17 mouse cellular contexts compared by ENCODE assay signal in the genomic region with DNA sequence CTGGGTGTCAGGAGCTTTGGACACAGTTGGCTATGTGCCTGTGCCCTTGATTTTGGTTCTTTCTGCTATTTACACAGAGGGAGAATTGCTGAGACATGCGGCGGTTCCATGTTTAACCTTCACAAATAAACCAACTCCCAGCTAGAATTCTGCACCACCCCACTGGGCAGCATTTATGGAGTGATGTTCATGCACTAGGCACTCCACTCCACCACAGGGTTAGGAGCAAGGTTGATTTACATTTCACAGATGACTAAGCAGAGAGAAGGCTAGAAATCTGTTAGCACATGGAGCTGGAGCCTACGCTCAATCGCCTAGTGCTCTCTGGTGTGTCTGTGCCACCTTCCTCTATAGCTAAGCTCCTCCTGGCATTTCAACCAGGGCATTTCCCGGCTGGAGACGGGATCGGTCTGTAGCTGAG. TPM values are rescaled to one million over a fixed set of nuclear protein-coding genes. Genes with fewer than 3 reads are reported as not detected.
DNase-seq lines count a peak whose midpoint lies in the region; ATAC-seq lines count a peak whose summit lies in the region.
"Had no signal": no experiment of that assay in that cellular context is flagged by ENCODE, and none has a peak within 500 bp of the region (broad histone marks: within the 10 kb centered on the region; RNA-seq: fewer than 3 reads in every experiment).

No protein-coding gene starts in this region.

- no peaks in the 10 kb centered on the region for H3K9me3 ChIP-seq in kidney, embryonic 15.5 days (replicated peaks)
- H3K9me3 ChIP-seq: embryonic facial prominence, embryonic 15.5 days; heart, embryonic 15.5 days; neural tube, embryonic 12.5 days had no signal

- no peak overlapping the region for H3K4me3 ChIP-seq in kidney, embryonic 15.5 days (replicated peaks)
- H3K4me3 ChIP-seq: embryonic facial prominence, embryonic 15.5 days; heart, embryonic 15.5 days; neural tube, embryonic 12.5 days had no signal

- no peaks in the 10 kb centered on the region for H3K27me3 ChIP-seq in kidney, embryonic 15.5 days
- H3K27me3 ChIP-seq: embryonic facial prominence, embryonic 15.5 days; heart, embryonic 15.5 days; neural tube, embryonic 12.5 days had no signal

- ATAC-seq in kidney, embryonic 15.5 days (replicated peaks; ENCODE audit: low FRiP score), result no peak
- ATAC-seq: activated CD4-positive, CD25-positive, alpha-beta regulatory T cell, adult 4 months; forebrain, postnatal 0 days had no signal

- H3K9ac ChIP-seq in kidney, embryonic 15.5 days, result no peak overlapping the region
- H3K9ac ChIP-seq: embryonic facial prominence, embryonic 15.5 days; forebrain, postnatal 0 days; heart, embryonic 15.5 days; hindbrain, embryonic 14.5 days; neural tube, embryonic 12.5 days had no signal

- H3K36me3 ChIP-seq in kidney, embryonic 15.5 days, result peaks cover 8% of the 10 kb centered on the region; the same call in 1 of the 2 replicates

- DNase-seq in kidney, postnatal 14 days, result peak; percentile 4
- DNase-seq in urinary bladder, adult 18-20 months (ENCODE audit: low spot score in 2 of 2), result peak; percentile 18 to 74
- no peak for DNase-seq in urinary bladder, postnatal 10 days (ENCODE audit: low spot score)
- peak; percentile 35 for DNase-seq in cerebellum, adult 8-10 months
- DNase-seq in urinary bladder, postnatal 25 days (ENCODE audit: low spot score), result peak; percentile 9
- DNase-seq in spleen, adult 12 weeks (ENCODE audit: low spot score), result no peak
- no peak for DNase-seq in layer of hippocampus, postnatal 36 days
- DNase-seq: forebrain, postnatal 0 days; kidney, adult 8-10 months; midbrain, embryonic 14.5 days; retina, postnatal 1 day had no signal

- H3K4me1 ChIP-seq in kidney, embryonic 15.5 days, result peaks cover 5% of the 10 kb centered on the region; the same call in 1 of the 2 replicates
- H3K4me1 ChIP-seq: embryonic facial prominence, embryonic 15.5 days; heart, embryonic 15.5 days; neural tube, embryonic 12.5 days had no signal

- no peak overlapping the region for H3K27ac ChIP-seq in kidney, embryonic 15.5 days
- H3K27ac ChIP-seq: embryonic facial prominence, embryonic 15.5 days; heart, embryonic 15.5 days; hindbrain, embryonic 14.5 days; neural tube, embryonic 12.5 days had no signal

- 78% methylated on average over 7 of the region's 7 CpGs for whole genome bisulfite sequencing in kidney, embryonic 15.5 days

- H3K4me2 ChIP-seq in kidney, embryonic 15.5 days, result no peak overlapping the region
- H3K4me2 ChIP-seq: embryonic facial prominence, embryonic 15.5 days; heart, embryonic 15.5 days; hindbrain, embryonic 14.5 days; neural tube, embryonic 12.5 days had no signal

RNA-seq across cellular contexts. Expression of a gene that starts 27.7 kb away (rescaled TPM):
- polyA plus RNA-seq in kidney, embryonic 15.5 days (2015; fragmentation: Nextera tagmentation; extraction: Ambion mirVana), result 69.9 and 75.2 TPM in 2 replicates
- total RNA-seq in layer of hippocampus, postnatal 36 days (2021), result 100 to 1,000 TPM in 1 of 2 experiments, 10 to 100 TPM in 1; 99.8 to 102 TPM

Comparison
In these comparisons a context has a peak if more than half of its experiments do, and no peak if none do; other contexts are left out.
1. DNase-seq: peak in kidney, postnatal 14 days (single experiment), urinary bladder, adult 18-20 months (2 of 2), cerebellum, adult 8-10 months (single experiment) and urinary bladder, postnatal 25 days (single experiment); none in urinary bladder, postnatal 10 days (single experiment), spleen, adult 12 weeks (single experiment) and layer of hippocampus, postnatal 36 days (0 of 2).